Mouse (Mus musculus): ENCODE results near the gene Dock9.

DNA sequence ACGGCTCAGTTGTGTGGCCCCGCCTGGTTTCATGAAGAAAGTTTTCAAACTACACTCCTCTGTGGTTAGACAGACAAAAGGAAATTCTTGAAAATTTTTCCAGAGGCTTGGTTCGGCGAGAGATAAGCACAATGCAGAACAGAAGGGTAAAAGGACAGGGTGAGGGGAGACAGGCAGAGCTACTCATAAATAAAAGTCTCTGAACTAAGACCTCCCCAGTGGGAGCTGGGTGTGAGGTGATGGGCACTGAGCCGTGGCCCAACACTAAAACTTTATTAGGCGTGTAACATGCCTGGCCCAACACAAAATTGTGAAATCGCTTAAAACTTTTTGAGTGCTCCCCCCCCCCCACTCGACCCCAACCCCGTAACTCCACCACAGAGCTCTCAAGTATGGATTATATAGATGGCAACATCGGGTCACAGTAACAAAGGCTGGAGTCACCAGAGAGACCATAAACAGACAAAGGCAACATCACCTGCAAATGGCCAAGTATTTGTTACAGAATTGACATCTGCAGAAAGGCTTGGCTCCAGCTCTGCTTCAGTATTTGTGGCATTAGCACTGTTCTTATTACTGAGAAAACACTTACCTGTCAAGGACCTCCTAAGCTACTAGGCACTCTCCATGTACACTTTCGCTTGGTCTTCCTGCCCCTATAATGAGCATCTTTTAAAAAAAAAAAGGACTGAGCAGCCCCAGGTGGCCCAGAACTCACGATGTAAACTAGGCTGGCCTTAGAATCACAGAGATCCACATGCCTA is 138.4 kb downstream of the Dock9 start:
- TF ChIP-seq CTCF (IDR thresholded peaks at IDR 0.05; ENCODE audit: low read depth): no peak
- TF ChIP-seq EP300 (IDR thresholded peaks at IDR 0.05; ENCODE audit: low read depth): no peak

Measured in heart, postnatal 0 days (tissue).